Mouse (Mus musculus) forebrain, embryonic 10.5 days (tissue): Measurements from ENCODE around the gene Olfr1218. TPM values are rescaled to one million over a fixed set of nuclear protein-coding genes. Genes with fewer than 3 reads are reported as not detected.
"Not testable (repeated sequence)": the region's sequence is repeated elsewhere in the genome, so short reads cannot be mapped to it uniquely, and the experiment has no call there.

ENCODE experiments used
- DNase-seq: peaks from one replicate; pipeline ENCODE4 v3.0.0-alpha.2; 2017; ENCODE audit warnings: low spot score; ENCODE audit errors: extremely low spot score
- H3K27ac ChIP-seq: fragments of 300-500 bp; sonication (generic); 2 replicates; pipeline ENCODE4 v1.5.1; 2016; ENCODE audit warnings: mild to moderate bottlenecking
- H3K27me3 ChIP-seq: fragments of 300-500 bp; sonication (generic); 2 replicates; pipeline ENCODE4 v1.6.1; 2016; ENCODE audit warnings: mild to moderate bottlenecking; ENCODE audit not compliant: poor library complexity, severe bottlenecking
- H3K36me3 ChIP-seq: fragments of 300-500 bp; sonication (generic); replicated peaks from 2 replicates; pipeline ENCODE4 v1.6.1; 2016; ENCODE audit warnings: mild to moderate bottlenecking, moderate library complexity
- H3K4me1 ChIP-seq: fragments of 300-500 bp; sonication (generic); 2 replicates; pipeline ENCODE4 v1.6.1; 2016
- H3K4me3 ChIP-seq: fragments of 300-500 bp; sonication (generic); 2 replicates; pipeline ENCODE4 v1.5.1; 2016; ENCODE audit warnings: mild to moderate bottlenecking, moderate library complexity
- H3K9me3 ChIP-seq: fragments of 300-500 bp; sonication (generic); 2 replicates; pipeline ENCODE4 v1.6.1; 2016; ENCODE audit warnings: mild to moderate bottlenecking, moderate library complexity
- WGBS: fragments of 180-500 bp; shearing (Covaris S2); methylation state at CpG from one replicate; pipeline ENCODE4 v1.1.7; 2016; 5-methylcytosine and 5-hydroxymethylcytosine counted together
- polyA plus RNA-seq: library from polyadenylated mRNA; unstranded; fragments of >200 nt; fragmentation: Nextera tagmentation; extraction: Ambion mirVana; gene quantifications from 2 replicates; pipeline ENCODE4 v1.2.1, GENCODE M21; 2016

Gene Olfr1218
- polyA plus RNA-seq, result not detected in 2 replicates

DNA sequence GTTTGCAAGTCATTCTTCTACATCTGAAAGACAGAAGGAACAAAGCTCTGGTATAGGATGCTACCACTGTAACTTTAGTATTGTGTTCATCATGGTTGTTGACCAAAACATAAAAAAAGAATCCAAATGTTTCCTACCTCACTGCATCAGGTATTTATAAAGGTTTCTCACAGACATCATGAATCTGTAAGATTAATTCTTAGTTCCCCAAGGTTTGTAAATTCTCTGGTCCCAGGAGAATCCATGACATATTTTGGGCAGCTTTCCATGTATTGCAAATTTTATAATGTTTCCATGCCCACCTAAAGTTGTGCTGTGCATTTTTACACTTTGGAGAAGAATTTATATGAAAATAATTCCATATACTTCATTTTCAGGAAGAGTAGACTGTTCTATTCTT is at the start of gene Olfr1218:
Gene Olfr1218, minus strand, starts transcription at position 101 of the 400 bp plus-strand sequence.
- Histone ChIP-seq H3K27me3 (no peaks in the 10 kb centered on the region), H3K4me1 (no peaks in the 10 kb centered on the region), H3K36me3 (no peaks in the 10 kb centered on the region), H3K27ac (no peak within 1 kb of the TSS), H3K9me3 (no peaks in the 10 kb centered on the region), H3K4me3 (no peak within 1 kb of the TSS)
- DNase-seq, result no peak

DNA sequence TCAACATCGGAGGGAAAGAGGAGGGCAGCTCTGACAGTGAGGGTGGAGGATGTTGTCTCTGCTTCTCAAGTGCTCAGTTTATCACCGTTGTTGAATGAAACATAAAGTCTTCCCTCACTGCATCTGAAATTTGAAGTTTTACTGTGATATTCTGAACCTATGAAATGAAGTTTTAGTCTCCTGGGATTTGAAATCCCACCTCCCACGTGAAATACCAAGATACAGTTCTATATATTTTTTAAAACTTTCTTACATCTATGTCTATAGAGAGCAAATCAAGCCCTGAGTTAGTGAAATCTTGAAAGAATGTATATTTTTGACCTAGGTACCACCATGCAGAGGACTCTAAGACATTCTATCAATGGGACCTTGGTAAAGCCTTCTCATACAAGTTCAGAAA is 45.7 kb upstream of the Olfr1218 start, which contains the start of gene Olfr1220:
Gene Olfr1220, minus strand, starts transcription at position 101 of the 400 bp plus-strand sequence.
- H3K4me1 ChIP-seq, result no peaks in the 10 kb centered on the region
- no peak within 1 kb of the TSS for H3K4me3 ChIP-seq
- DNase-seq, result no peak
- 87% methylated on average over 3 of the region's 3 CpGs for WGBS
- no peak within 1 kb of the TSS for H3K27ac ChIP-seq
- no peaks in the 10 kb centered on the region for H3K27me3 ChIP-seq
- no peaks in the 10 kb centered on the region for H3K36me3 ChIP-seq
- H3K9me3 ChIP-seq, result no peaks in the 10 kb centered on the region

DNA sequence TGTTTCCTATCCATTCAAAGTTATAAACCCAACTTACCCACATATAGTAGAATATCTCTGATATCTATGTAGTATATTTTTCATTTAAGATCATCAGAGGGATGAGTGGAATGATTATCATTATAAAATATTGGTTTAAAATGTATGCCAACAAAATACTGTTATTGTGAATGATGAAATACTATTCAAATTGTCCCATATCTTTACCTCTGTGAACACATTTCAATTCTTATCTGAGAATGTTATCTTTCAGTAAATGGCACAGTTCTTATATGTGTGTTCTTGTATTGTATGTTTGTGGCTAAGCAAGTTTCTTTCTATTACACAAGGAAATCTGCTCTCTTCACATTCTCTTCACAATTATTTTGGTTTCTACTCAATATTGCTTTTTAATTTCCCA is 44.7 kb upstream of the Olfr1218 start:
- no peak for DNase-seq
- Histone ChIP-seq H3K27me3 (no peaks in the 10 kb centered on the region), H3K9me3 (no peaks in the 10 kb centered on the region), H3K4me3 (no peak overlapping the region), H3K36me3 (no peaks in the 10 kb centered on the region), H3K27ac (no peak overlapping the region), H3K4me1 (no peaks in the 10 kb centered on the region)

DNA sequence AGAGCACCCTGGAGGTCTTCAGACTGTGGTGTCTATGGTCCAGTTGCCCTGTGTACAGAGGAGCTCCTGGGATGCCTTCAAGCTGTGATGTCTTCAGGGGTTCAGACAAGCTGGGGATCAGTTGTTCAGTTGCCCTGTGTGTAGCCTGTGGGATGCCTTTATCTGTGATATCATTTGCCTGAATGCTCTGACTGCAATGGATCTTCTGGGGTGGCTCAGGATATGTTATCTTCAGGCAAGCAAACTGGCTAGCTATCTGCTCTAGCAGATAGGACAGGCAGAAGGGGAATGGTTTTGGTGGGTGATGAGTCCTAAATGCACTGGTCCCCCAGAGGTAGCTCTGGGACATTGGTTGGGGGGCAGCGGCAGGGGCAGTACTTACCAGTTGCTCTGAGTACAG is 32.9 kb upstream of the Olfr1218 start:
- Histone ChIP-seq H3K4me1 (no peaks in the 10 kb centered on the region), H3K9me3 (no peaks in the 10 kb centered on the region), H3K27ac (no peak overlapping the region), H3K4me3 (no peak overlapping the region), H3K36me3 (no peaks in the 10 kb centered on the region), H3K27me3 (no peaks in the 10 kb centered on the region)
- no peak for DNase-seq
- WGBS, result 100% methylated on average over 1 of the region's 1 CpGs

DNA sequence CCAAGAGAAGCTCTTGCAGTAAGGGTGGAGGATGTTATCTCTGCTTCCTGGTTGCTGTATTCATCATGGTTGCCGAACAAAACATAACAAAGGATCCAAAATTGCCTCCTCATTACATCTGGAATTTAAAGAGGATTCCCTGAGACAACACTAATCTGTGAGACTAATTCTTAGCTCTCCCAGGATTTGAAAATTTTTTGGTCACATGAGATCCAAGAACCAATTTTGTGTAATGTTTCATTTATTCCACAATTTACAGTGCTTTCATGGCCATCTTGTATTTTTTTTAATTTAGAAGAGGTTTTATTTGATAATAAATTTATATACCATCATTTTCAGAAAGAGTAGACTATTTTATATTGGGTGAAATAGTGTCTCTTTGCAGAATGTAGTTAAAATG is 22.4 kb upstream of the Olfr1218 start, which contains the start of gene Olfr1219:
Gene Olfr1219, minus strand, starts transcription at position 101 of the 400 bp plus-strand sequence.
- no peak for DNase-seq
- Histone ChIP-seq H3K4me3 (no peak within 1 kb of the TSS), H3K9me3 (no peaks in the 10 kb centered on the region), H3K4me1 (no peaks in the 10 kb centered on the region), H3K36me3 (no peaks in the 10 kb centered on the region), H3K27me3 (no peaks in the 10 kb centered on the region), H3K27ac (no peak within 1 kb of the TSS)
- WGBS, result 68% methylated on average over 1 of the region's 1 CpGs

DNA sequence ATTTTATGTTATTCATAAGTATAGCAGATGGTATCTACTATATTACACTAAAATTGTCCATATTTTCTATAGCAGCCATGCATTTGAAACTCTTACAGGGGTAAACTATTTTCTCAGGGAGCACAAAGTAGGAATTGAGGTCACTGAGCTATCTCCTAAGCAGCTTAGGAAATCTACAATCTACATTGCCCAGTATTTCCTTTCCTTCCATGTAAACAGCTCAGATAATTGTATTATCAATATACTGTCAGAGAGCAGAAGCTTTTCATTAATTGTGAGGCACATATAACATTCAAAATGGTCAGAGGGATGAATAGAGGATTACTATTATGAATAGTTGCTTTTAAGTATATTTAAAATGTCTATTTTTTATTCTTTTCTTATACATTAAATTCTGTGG is 20.5 kb upstream of the Olfr1218 start:
- Histone ChIP-seq H3K4me1 (no peaks in the 10 kb centered on the region), H3K9me3 (no peaks in the 10 kb centered on the region), H3K27ac (no peak overlapping the region), H3K36me3 (no peaks in the 10 kb centered on the region), H3K4me3 (no peak overlapping the region), H3K27me3 (no peaks in the 10 kb centered on the region)
- no peak for DNase-seq

DNA sequence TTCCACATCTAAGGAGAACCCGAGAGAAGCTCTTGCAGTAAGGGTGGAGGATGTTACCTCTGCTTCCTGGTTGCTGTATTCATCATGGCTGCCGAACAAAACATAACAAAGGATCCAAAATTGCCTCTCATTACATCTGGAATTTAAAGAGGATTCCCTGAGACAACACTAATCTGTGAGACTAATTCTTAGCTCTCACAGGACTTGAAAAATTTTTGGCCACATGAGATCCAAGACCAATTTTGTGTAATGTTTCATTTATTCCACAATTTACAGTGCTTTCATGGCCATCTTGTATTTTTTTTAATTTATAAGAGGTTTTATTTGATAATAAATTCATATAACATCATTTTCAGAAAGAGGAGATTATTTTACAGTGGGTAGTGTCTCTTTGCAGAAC is 29.0 kb downstream of the Olfr1218 start, which contains the start of gene Olfr1217:
Gene Olfr1217, minus strand, starts transcription at position 101 of the 400 bp plus-strand sequence.
- 91% methylated on average over 2 of the region's 2 CpGs for WGBS
- no peak within 1 kb of the TSS for H3K27ac ChIP-seq
- H3K4me3 ChIP-seq, result no peak within 1 kb of the TSS
- H3K9me3 ChIP-seq, result no peaks in the 10 kb centered on the region
- no peaks in the 10 kb centered on the region for H3K36me3 ChIP-seq
- H3K27me3 ChIP-seq, result no peaks in the 10 kb centered on the region
- DNase-seq, result no peak
- H3K4me1 ChIP-seq, result no peaks in the 10 kb centered on the region

DNA sequence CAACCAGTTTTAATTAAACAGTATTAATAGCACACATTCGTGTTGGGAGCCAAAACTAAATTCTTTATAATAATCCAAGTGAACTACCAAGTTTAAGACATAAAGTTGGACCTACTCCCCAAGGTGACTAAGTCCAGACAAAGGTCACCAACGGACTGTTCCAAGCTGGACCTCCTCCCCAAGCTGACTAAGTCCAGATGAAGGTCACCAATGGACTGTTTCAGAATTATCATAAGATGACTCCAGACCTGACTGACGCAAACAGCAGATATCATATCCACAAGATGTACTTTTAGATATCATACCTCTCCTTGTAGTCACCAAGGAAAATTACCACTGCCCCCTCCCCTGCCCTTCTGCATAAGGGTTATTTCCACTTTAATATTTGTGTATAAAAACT is 39.6 kb downstream of the Olfr1218 start:
- not testable (repeated sequence) for DNase-seq, H3K36me3 ChIP-seq, H3K4me3 ChIP-seq, H3K4me1 ChIP-seq, H3K27me3 ChIP-seq, H3K9me3 ChIP-seq, H3K27ac ChIP-seq
- WGBS, result 81% methylated on average over 3 of the region's 3 CpGs

DNA sequence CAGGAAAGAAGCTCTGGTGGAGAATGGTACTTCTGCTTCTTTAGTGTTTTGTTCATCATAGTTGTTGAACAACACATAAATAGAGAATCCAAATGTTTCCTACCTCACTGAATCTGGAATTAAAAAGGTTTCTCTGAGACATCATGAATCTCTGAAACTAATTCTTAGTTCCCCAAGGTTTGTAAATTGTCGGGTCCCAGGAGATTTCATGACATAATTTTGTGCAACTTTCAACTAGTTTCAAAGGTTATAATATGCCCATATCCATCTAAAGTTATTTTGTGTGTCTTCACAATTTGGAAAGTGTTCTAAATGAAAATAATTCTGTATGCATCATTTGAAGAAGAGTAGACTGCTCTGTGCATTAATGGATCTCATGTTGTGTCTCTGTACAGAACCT is 42.7 kb downstream of the Olfr1218 start, which contains the start of gene Olfr1216:
Gene Olfr1216, minus strand, starts transcription at position 101 of the 400 bp plus-strand sequence.
- Histone ChIP-seq H3K36me3 (no peaks in the 10 kb centered on the region), H3K9me3 (no peaks in the 10 kb centered on the region), H3K27ac (no peak within 1 kb of the TSS), H3K27me3 (no peaks in the 10 kb centered on the region), H3K4me3 (no peak within 1 kb of the TSS), H3K4me1 (no peaks in the 10 kb centered on the region)
- DNase-seq, result no peak
- 85% methylated on average over 1 of the region's 1 CpGs for WGBS

DNA sequence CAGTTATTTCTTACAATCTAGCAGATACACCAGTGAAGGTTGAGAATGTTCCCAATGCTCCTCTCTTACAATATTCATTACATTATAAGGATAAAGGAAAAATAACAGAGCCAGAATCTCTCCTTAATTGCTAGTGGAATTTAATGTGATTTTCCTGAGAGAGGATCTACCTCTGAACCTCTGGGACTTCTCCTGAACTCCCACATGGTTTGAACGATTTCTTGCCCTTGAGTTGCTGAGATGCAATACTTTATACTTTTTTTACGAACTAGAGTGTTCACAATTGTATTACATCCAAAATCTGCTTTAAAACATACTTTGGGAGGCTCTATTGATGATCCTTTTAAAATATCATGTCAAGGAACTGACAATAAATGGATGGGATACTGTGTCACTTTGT is 54.1 kb downstream of the Olfr1218 start, which contains the start of gene Olfr1215:
Gene Olfr1215, minus strand, starts transcription at position 101 of the 400 bp plus-strand sequence.
- 84% methylated on average over 2 of the region's 2 CpGs for WGBS
- no peaks in the 10 kb centered on the region for H3K36me3 ChIP-seq
- no peaks in the 10 kb centered on the region for H3K27me3 ChIP-seq
- DNase-seq, result no peak
- H3K9me3 ChIP-seq, result no peaks in the 10 kb centered on the region
- H3K27ac ChIP-seq, result no peak within 1 kb of the TSS
- no peak within 1 kb of the TSS for H3K4me3 ChIP-seq
- H3K4me1 ChIP-seq, result no peaks in the 10 kb centered on the region

Other genes with a start within 250 kb of the Olfr1218 start
- gene Olfr1202, start 246.7 kb downstream of the Olfr1218 start, polyA plus RNA-seq, result 0.04 TPM in 1 of 2 replicates, not detected in the other
- not detected in 2 replicates for gene Olfr1205, start 231.4 kb downstream of the Olfr1218 start, polyA plus RNA-seq
- not detected in 2 replicates for gene Olfr1204, start 211.9 kb downstream of the Olfr1218 start, polyA plus RNA-seq
- gene Olfr1206, start 198.0 kb downstream of the Olfr1218 start, polyA plus RNA-seq, result not detected in 2 replicates
- not detected in 2 replicates for gene Olfr1208, start 158.9 kb downstream of the Olfr1218 start, polyA plus RNA-seq
- not detected in 2 replicates for gene Olfr1209, start 146.0 kb downstream of the Olfr1218 start, polyA plus RNA-seq
- not detected in 2 replicates for gene Olfr1211, start 123.1 kb downstream of the Olfr1218 start, polyA plus RNA-seq
- gene Olfr1212, start 107.2 kb downstream of the Olfr1218 start, polyA plus RNA-seq, result not detected in 2 replicates
- gene Gm13762, start 80.9 kb downstream of the Olfr1218 start, polyA plus RNA-seq, result not detected in 2 replicates
- gene Olfr1214, start 68.5 kb downstream of the Olfr1218 start, polyA plus RNA-seq, result not detected in 2 replicates
- gene Olfr1215, start 54.2 kb downstream of the Olfr1218 start, polyA plus RNA-seq, result not detected in 2 replicates
- gene Olfr1216, start 42.8 kb downstream of the Olfr1218 start, polyA plus RNA-seq, result not detected in 2 replicates
- not detected in 2 replicates for gene Olfr1217, start 29.1 kb downstream of the Olfr1218 start, polyA plus RNA-seq
- not detected in 2 replicates for gene Olfr1219, start 22.3 kb upstream of the Olfr1218 start, polyA plus RNA-seq
- gene Olfr1220, start 45.6 kb upstream of the Olfr1218 start, polyA plus RNA-seq, result not detected in 2 replicates
- gene Olfr1221, start 56.1 kb upstream of the Olfr1218 start, polyA plus RNA-seq, result not detected in 2 replicates
- gene Olfr1222, start 71.9 kb upstream of the Olfr1218 start, polyA plus RNA-seq, result not detected in 2 replicates
- not detected in 2 replicates for gene Olfr1223, start 90.4 kb upstream of the Olfr1218 start, polyA plus RNA-seq
- not detected in 2 replicates for gene Olfr1224-ps1, start 102.9 kb upstream of the Olfr1218 start, polyA plus RNA-seq
- gene Olfr1225, start 113.5 kb upstream of the Olfr1218 start, polyA plus RNA-seq, result not detected in 2 replicates
- not detected in 2 replicates for gene Olfr1226, start 138.9 kb upstream of the Olfr1218 start, polyA plus RNA-seq
- not detected in 2 replicates for gene Olfr1228, start 192.9 kb upstream of the Olfr1218 start, polyA plus RNA-seq
- not detected in 2 replicates for gene Olfr1229, start 226.8 kb upstream of the Olfr1218 start, polyA plus RNA-seq
- gene Olfr1230, start 236.1 kb upstream of the Olfr1218 start, polyA plus RNA-seq, result not detected in 2 replicates
- gene Olfr1231, start 245.9 kb upstream of the Olfr1218 start, polyA plus RNA-seq, result not detected in 2 replicates